Mouse (Mus musculus) layer of hippocampus, adult 2 months (tissue): ENCODE data around the gene Grb2. TPM values are rescaled to one million over a fixed set of nuclear protein-coding genes. Genes with fewer than 3 reads are reported as not detected.
A peak's percentile ranks its signal among the peaks of the same experiment; 100 is the strongest.

ENCODE experiments used
- DNase-seq, 2 experiments: peaks; one replicate each; pipeline ENCODE4 v3.0.0; 2022; ENCODE audit warnings: low spot score in 2 of 2
- H3K27ac ChIP-seq: fragments of 200-600 bp; 2 replicates; pipeline ENCODE4 v1.8.1; 2022
- H3K4me3 ChIP-seq: fragments of 200-600 bp; 2 replicates; pipeline ENCODE4 v1.8.1; 2022; ENCODE audit warnings: mild to moderate bottlenecking
- CTCF ChIP-seq: fragments of 200-600 bp; conservative IDR thresholded peaks from 2 replicates; pipeline ENCODE4 v1.8.1; 2022; ENCODE audit warnings: antibody characterized with exemption, mild to moderate bottlenecking, moderate library complexity
- total RNA-seq, 2 experiments: library from RNA; stranded (reverse); gene quantifications; 2 replicates each; pipeline ENCODE4 v1.2.3; 2021

Grb2 gene
- total RNA-seq, 2 experiments from 2014 or later = 182 to 198 TPM

- Histone ChIP-seq H3K27ac (no peak overlapping the region), H3K4me3 (no peak overlapping the region)
- no peak for TF ChIP-seq CTCF
- DNase-seq = no peak
Observed at GRCm38 (mm10) chr11:115676738-115677137, 31.7 kb downstream of the Grb2 start.

- H3K27ac ChIP-seq = peak overlapping the region; percentile 75
- TF ChIP-seq CTCF = no peak
- peak in 1 of 2 experiments; percentile 41 for DNase-seq
- no peak overlapping the region for H3K4me3 ChIP-seq
Observed at GRCm38 (mm10) chr11:115674235-115674865, 34.0 kb downstream of the Grb2 start.

- DNase-seq = peak in 1 of 2 experiments; percentile 54
- Histone ChIP-seq H3K27ac (peak overlapping the region; percentile 75), H3K4me3 (no peak overlapping the region)
- TF ChIP-seq CTCF = no peak
Observed at GRCm38 (mm10) chr11:115673471-115674234, 34.7 kb downstream of the Grb2 start.

GRCm38 (mm10) chr11:115672226-115672987 is 36.0 kb downstream of the Grb2 start:
- DNase-seq = no peak
- Histone ChIP-seq H3K27ac (peak overlapping the region; percentile 75; the same call in 1 of the 2 replicates), H3K4me3 (no peak overlapping the region)
- no peak for TF ChIP-seq CTCF

- no peak for TF ChIP-seq CTCF
- peak overlapping the region; percentile 78 for H3K27ac ChIP-seq
- H3K4me3 ChIP-seq = no peak overlapping the region
- no peak for DNase-seq
Observed at GRCm38 (mm10) chr11:115670451-115671050, 37.8 kb downstream of the Grb2 start.

GRCm38 (mm10) chr11:115663676-115664335 is 44.6 kb downstream of the Grb2 start:
- H3K27ac ChIP-seq = peak overlapping the region; percentile 33; the same call in 1 of the 2 replicates
- no peak for DNase-seq
- no peak for TF ChIP-seq CTCF
- no peak overlapping the region for H3K4me3 ChIP-seq

GRCm38 (mm10) chr11:115660376-115660775 is 48.0 kb downstream of the Grb2 start:
- DNase-seq = peak; percentile 40 to 60
- Histone ChIP-seq H3K27ac (peak overlapping the region; percentile 61), H3K4me3 (no peak overlapping the region)
- TF ChIP-seq CTCF = no peak

- Histone ChIP-seq H3K4me3 (no peak overlapping the region), H3K27ac (peak overlapping the region; percentile 61; the same call in 1 of the 2 replicates)
- TF ChIP-seq CTCF = no peak
- no peak for DNase-seq
Observed at GRCm38 (mm10) chr11:115658521-115658920, 49.9 kb downstream of the Grb2 start.

- no peak for DNase-seq
- H3K4me3 ChIP-seq = no peak overlapping the region
- TF ChIP-seq CTCF = no peak
- peak overlapping the region; percentile 69; the same call in 1 of the 2 replicates for H3K27ac ChIP-seq
Observed at GRCm38 (mm10) chr11:115654128-115654527, 54.3 kb downstream of the Grb2 start.

- Histone ChIP-seq H3K4me3 (no peak overlapping the region), H3K27ac (peak overlapping the region; percentile 69)
- no peak for TF ChIP-seq CTCF
- peak in 1 of 2 experiments; percentile 42 for DNase-seq
Observed at GRCm38 (mm10) chr11:115653194-115653593, 55.2 kb downstream of the Grb2 start.

GRCm38 (mm10) chr11:115651680-115652079 is 56.7 kb downstream of the Grb2 start:
- no peak for DNase-seq
- TF ChIP-seq CTCF = no peak
- H3K4me3 ChIP-seq = no peak overlapping the region
- H3K27ac ChIP-seq = peak overlapping the region; percentile 32; the same call in 1 of the 2 replicates

- TF ChIP-seq CTCF = no peak
- Histone ChIP-seq H3K27ac (peak overlapping the region; percentile 74), H3K4me3 (no peak overlapping the region)
- DNase-seq = peak; percentile 55 to 65
Observed at GRCm38 (mm10) chr11:115649706-115650105, 58.7 kb downstream of the Grb2 start.
